Mouse (Mus musculus): ENCODE measurements around the gene Snx21. TPM values are rescaled to one million over a fixed set of nuclear protein-coding genes. Genes with fewer than 3 reads are reported as not detected.
A peak's percentile ranks its signal among the peaks of the same experiment; 100 is the strongest.

Snx21 gene
- 5.5 and 7.0 TPM in 2 replicates for total RNA-seq (2012; rRNA removed)

- in situ Hi-C loops (cut with MboI; ENCODE audit: low sequenced_read_pairs in 2 of 2, unreplicated experiment in 2 of 2): no loop called here
- DNase-seq (ENCODE audit: low read depth, low spot score): no peak
- H3K4me1 ChIP-seq (ENCODE audit: control insufficient read depth in 2 of 2, insufficient read depth in 2 of 2, low read length in 2 of 2, poor library complexity in 1 of 2): peaks cover 5 to 25% of the 10 kb centered on the region in 2 experiments
- TF ChIP-seq HCFC1 (IDR thresholded peaks at IDR 0.05; ENCODE audit: borderline replicate concordance, insufficient read depth, low read length) (no peak), CHD2 (IDR thresholded peaks at IDR 0.05; ENCODE audit: low read depth, low read length) (no peak), ZNF384 (IDR thresholded peaks at IDR 0.05; ENCODE audit: low read depth, low read length) (no peak), MAFK (IDR thresholded peaks at IDR 0.05; ENCODE audit: insufficient read depth, low read depth, low read length) (no peak), ZC3H11A (IDR thresholded peaks at IDR 0.05; ENCODE audit: borderline replicate concordance, low read depth, low read length) (no peak)
- no peaks in the 10 kb centered on the region for H3K9me3 ChIP-seq (ENCODE audit: control insufficient read depth, insufficient read depth, low read depth, low read length)
- peak within 1 kb of the TSS; percentile 70 for H3K9ac ChIP-seq (ENCODE audit: insufficient read depth, low read depth, low read length, poor library complexity, severe bottlenecking)
- peak within 1 kb of the TSS; percentile 74 to 90 for H3K4me3 ChIP-seq (ENCODE audit: insufficient read depth in 1 of 2, low read depth in 1 of 2, low read length in 2 of 2, poor library complexity in 1 of 2, severe bottlenecking in 1 of 2)
- no peak within 1 kb of the TSS for H3K27ac ChIP-seq (ENCODE audit: insufficient read depth, low read depth, low read length, poor library complexity, severe bottlenecking)
- H3K36me3 ChIP-seq (ENCODE audit: control insufficient read depth, insufficient read depth, low read length, poor library complexity, severe bottlenecking): no peaks in the 10 kb centered on the region; the same call in 1 of the 2 replicates
These were observed at the start of gene Snx21 for GRCm38 (mm10) chr2:164785481-164786387. Gene Snx21 (plus strand): TSS chr2:164785823.

GRCm38 (mm10) chr2:164737377-164738090, 48.1 kb upstream of the Snx21 start:
- in situ Hi-C loops (cut with MboI; ENCODE audit: low sequenced_read_pairs in 2 of 2, unreplicated experiment in 2 of 2): no loop called here
- Histone ChIP-seq H3K27ac (ENCODE audit: insufficient read depth, low read depth, low read length, poor library complexity, severe bottlenecking) (no peak overlapping the region), H3K4me3 (ENCODE audit: insufficient read depth in 1 of 2, low read depth in 1 of 2, low read length in 2 of 2, poor library complexity in 1 of 2, severe bottlenecking in 1 of 2) (no peak overlapping the region), H3K4me1 (ENCODE audit: control insufficient read depth in 2 of 2, insufficient read depth in 2 of 2, low read length in 2 of 2, poor library complexity in 1 of 2) (peaks cover 0 to 5% of the 10 kb centered on the region in 2 experiments; a peak in 1 of 4 replicates), H3K9me3 (ENCODE audit: control insufficient read depth, insufficient read depth, low read depth, low read length) (no peaks in the 10 kb centered on the region), H3K36me3 (ENCODE audit: control insufficient read depth, insufficient read depth, low read length, poor library complexity, severe bottlenecking) (no peaks in the 10 kb centered on the region), H3K9ac (ENCODE audit: insufficient read depth, low read depth, low read length, poor library complexity, severe bottlenecking) (no peak overlapping the region)
- no peak for DNase-seq (ENCODE audit: low read depth, low spot score)
- TF ChIP-seq HCFC1 (IDR thresholded peaks at IDR 0.05; ENCODE audit: borderline replicate concordance, insufficient read depth, low read length): no peak
- TF ChIP-seq CHD2 (IDR thresholded peaks at IDR 0.05; ENCODE audit: low read depth, low read length): no peak
- TF ChIP-seq ZC3H11A (IDR thresholded peaks at IDR 0.05; ENCODE audit: borderline replicate concordance, low read depth, low read length): no peak
- no peak for TF ChIP-seq MAFK (IDR thresholded peaks at IDR 0.05; ENCODE audit: insufficient read depth, low read depth, low read length)
- no peak for TF ChIP-seq ZNF384 (IDR thresholded peaks at IDR 0.05; ENCODE audit: low read depth, low read length)

GRCm38 (mm10) chr2:164739876-164740275, 45.7 kb upstream of the Snx21 start:
- no peak for DNase-seq (ENCODE audit: low read depth, low spot score)
- Histone ChIP-seq H3K9me3 (ENCODE audit: control insufficient read depth, insufficient read depth, low read depth, low read length) (no peaks in the 10 kb centered on the region), H3K4me3 (ENCODE audit: insufficient read depth in 1 of 2, low read depth in 1 of 2, low read length in 2 of 2, poor library complexity in 1 of 2, severe bottlenecking in 1 of 2) (no peak overlapping the region), H3K36me3 (ENCODE audit: control insufficient read depth, insufficient read depth, low read length, poor library complexity, severe bottlenecking) (no peaks in the 10 kb centered on the region), H3K9ac (ENCODE audit: insufficient read depth, low read depth, low read length, poor library complexity, severe bottlenecking) (no peak overlapping the region), H3K27ac (ENCODE audit: insufficient read depth, low read depth, low read length, poor library complexity, severe bottlenecking) (no peak overlapping the region), H3K4me1 (ENCODE audit: control insufficient read depth in 2 of 2, insufficient read depth in 2 of 2, low read length in 2 of 2, poor library complexity in 1 of 2) (peaks cover 0 to 5% of the 10 kb centered on the region in 2 experiments; a peak in 1 of 4 replicates)
- in situ Hi-C loops (cut with MboI; ENCODE audit: low sequenced_read_pairs in 2 of 2, unreplicated experiment in 2 of 2): no loop called here
- TF ChIP-seq ZC3H11A (IDR thresholded peaks at IDR 0.05; ENCODE audit: borderline replicate concordance, low read depth, low read length): no peak
- no peak for TF ChIP-seq MAFK (IDR thresholded peaks at IDR 0.05; ENCODE audit: insufficient read depth, low read depth, low read length)
- TF ChIP-seq ZNF384 (IDR thresholded peaks at IDR 0.05; ENCODE audit: low read depth, low read length): no peak
- no peak for TF ChIP-seq HCFC1 (IDR thresholded peaks at IDR 0.05; ENCODE audit: borderline replicate concordance, insufficient read depth, low read length)
- no peak for TF ChIP-seq CHD2 (IDR thresholded peaks at IDR 0.05; ENCODE audit: low read depth, low read length)

GRCm38 (mm10) chr2:164744987-164745386, 40.6 kb upstream of the Snx21 start:
- no peak overlapping the region for H3K9ac ChIP-seq (ENCODE audit: insufficient read depth, low read depth, low read length, poor library complexity, severe bottlenecking)
- peaks cover 8% of the 10 kb centered on the region; the same call in 1 of the 2 replicates for H3K36me3 ChIP-seq (ENCODE audit: control insufficient read depth, insufficient read depth, low read length, poor library complexity, severe bottlenecking)
- H3K9me3 ChIP-seq (ENCODE audit: control insufficient read depth, insufficient read depth, low read depth, low read length): no peaks in the 10 kb centered on the region
- DNase-seq (ENCODE audit: low read depth, low spot score): no peak
- no peak for TF ChIP-seq ZC3H11A (IDR thresholded peaks at IDR 0.05; ENCODE audit: borderline replicate concordance, low read depth, low read length)
- TF ChIP-seq CHD2 (IDR thresholded peaks at IDR 0.05; ENCODE audit: low read depth, low read length): no peak
- no peak for TF ChIP-seq MAFK (IDR thresholded peaks at IDR 0.05; ENCODE audit: insufficient read depth, low read depth, low read length)
- no peak for TF ChIP-seq HCFC1 (IDR thresholded peaks at IDR 0.05; ENCODE audit: borderline replicate concordance, insufficient read depth, low read length)
- no peak for TF ChIP-seq ZNF384 (IDR thresholded peaks at IDR 0.05; ENCODE audit: low read depth, low read length)
- H3K4me3 ChIP-seq (ENCODE audit: insufficient read depth in 1 of 2, low read depth in 1 of 2, low read length in 2 of 2, poor library complexity in 1 of 2, severe bottlenecking in 1 of 2): peak overlapping the region in 1 of 2 experiments; percentile 80; a peak in 2 of 4 replicates
- H3K27ac ChIP-seq (ENCODE audit: insufficient read depth, low read depth, low read length, poor library complexity, severe bottlenecking): no peak overlapping the region
- peaks cover 0 to 4% of the 10 kb centered on the region in 2 experiments; a peak in 2 of 4 replicates for H3K4me1 ChIP-seq (ENCODE audit: control insufficient read depth in 2 of 2, insufficient read depth in 2 of 2, low read length in 2 of 2, poor library complexity in 1 of 2)
- in situ Hi-C loops (cut with MboI; ENCODE audit: low sequenced_read_pairs in 2 of 2, unreplicated experiment in 2 of 2): no loop called here
